Mouse (Mus musculus) limb, embryonic 14.5 days (tissue): ENCODE results near the gene Tlk1. TPM values are rescaled to one million over a fixed set of nuclear protein-coding genes. Genes with fewer than 3 reads are reported as not detected.

Source experiments
- ATAC-seq: fragments of 200-750 bp; cut with Nextera tagmentation; 2 replicates; pipeline ENCODE4 v1.8.0; 2017; ENCODE audit warnings: low read depth, moderate number of reproducible peaks, moderate TSS enrichment; ENCODE audit not compliant: low FRiP score
- DNase-seq: peaks from one replicate; pipeline ENCODE4 v3.0.0-alpha.2; 2015; ENCODE audit warnings: low spot score
- H3K27ac ChIP-seq: fragments of 300-500 bp; sonication (generic); replicated peaks from 2 replicates; pipeline ENCODE4 v1.5.1; 2014; ENCODE audit warnings: low read depth, mild to moderate bottlenecking, low read length, moderate library complexity, mixed read lengths
- H3K27me3 ChIP-seq: fragments of 300-500 bp; sonication (generic); 2 replicates; pipeline ENCODE4 v1.6.1; 2014; ENCODE audit warnings: low read length, mixed read lengths; ENCODE audit not compliant: control insufficient read depth, insufficient read depth
- H3K36me3 ChIP-seq: fragments of 300-500 bp; sonication (generic); 2 replicates; pipeline ENCODE4 v1.6.1; 2014; ENCODE audit warnings: mild to moderate bottlenecking, low read length, moderate library complexity, mixed read lengths; ENCODE audit not compliant: control insufficient read depth, insufficient read depth
- H3K4me1 ChIP-seq: fragments of 300-500 bp; sonication (generic); 2 replicates; pipeline ENCODE4 v1.6.1; 2014; ENCODE audit warnings: antibody characterized with exemption, low read length, mixed read lengths; ENCODE audit not compliant: control insufficient read depth, insufficient read depth
- H3K4me2 ChIP-seq: fragments of 300-500 bp; sonication (generic); replicated peaks from 2 replicates; pipeline ENCODE4 v1.6.1; 2014; ENCODE audit warnings: low read depth, mild to moderate bottlenecking, low read length, moderate library complexity; ENCODE audit not compliant: severe bottlenecking
- H3K4me3 ChIP-seq: fragments of 300-500 bp; sonication (generic); replicated peaks from 2 replicates; pipeline ENCODE4 v1.5.1; 2014; ENCODE audit warnings: low read length
- H3K9ac ChIP-seq: fragments of 300-500 bp; sonication (generic); 2 replicates; pipeline ENCODE4 v1.6.1; 2014; ENCODE audit warnings: mild to moderate bottlenecking, low read depth, low read length, moderate library complexity; ENCODE audit not compliant: severe bottlenecking
- H3K9me3 ChIP-seq: fragments of 300-500 bp; sonication (generic); 2 replicates; pipeline ENCODE4 v1.6.1; 2016; ENCODE audit warnings: low read length; ENCODE audit not compliant: control insufficient read depth
- POLR2A ChIP-seq: fragments of 200-500 bp; IDR thresholded peaks from 2 replicates; pipeline ENCODE4 v1.8.0; 2012; ENCODE audit warnings: inconsistent platforms, mild to moderate bottlenecking, moderate library complexity, borderline replicate concordance; ENCODE audit not compliant: insufficient read depth, insufficient read length; ENCODE audit errors: extremely low read depth
- WGBS: fragments of 180-500 bp; shearing (Covaris S2); extraction: QIAGEN DNeasy Blood & Tissue Kit; methylation state at CpG from one replicate; pipeline ENCODE4 v1.1.7; 2014; 5-methylcytosine and 5-hydroxymethylcytosine counted together
- polyA plus RNA-seq, 2 experiments: library from polyadenylated mRNA; depleted of rRNA in 1 of 2; stranded (reverse) in 1 of 2; unstranded in 1 of 2; fragments of >200 nt; fragmentation: Nextera tagmentation in 1 of 2; extraction: Ambion mirVana in 1 of 2; gene quantifications; 2 replicates each; pipeline versions ENCODE4 v1.2.1 to v1.2.3; 2012 to 2014

Gene Tlk1
- polyA plus RNA-seq, 2 experiments = 34.1 to 39.1 TPM

GRCm38 (mm10) chr2:70833261-70833660 is 7.7 kb upstream of the Tlk1 start:
- no peaks in the 10 kb centered on the region for H3K27me3 ChIP-seq
- H3K36me3 ChIP-seq = no peaks in the 10 kb centered on the region
- H3K4me3 ChIP-seq = no peak overlapping the region
- 61% methylated on average over 1 of the region's 1 CpGs for WGBS
- H3K4me2 ChIP-seq = no peak overlapping the region
- ATAC-seq (no peak), DNase-seq (no peak)
- no peak for TF ChIP-seq POLR2A
- H3K27ac ChIP-seq = no peak overlapping the region
- no peaks in the 10 kb centered on the region for H3K9me3 ChIP-seq
- no peaks in the 10 kb centered on the region for H3K4me1 ChIP-seq
- no peak overlapping the region for H3K9ac ChIP-seq

GRCm38 (mm10) chr2:70831709-70832350 is 6.3 kb upstream of the Tlk1 start:
- H3K4me1 ChIP-seq = no peaks in the 10 kb centered on the region
- H3K36me3 ChIP-seq = no peaks in the 10 kb centered on the region
- H3K9me3 ChIP-seq = no peaks in the 10 kb centered on the region
- H3K4me2 ChIP-seq = no peak overlapping the region
- no peak for TF ChIP-seq POLR2A
- no peak overlapping the region for H3K4me3 ChIP-seq
- H3K9ac ChIP-seq = no peak overlapping the region
- DNase-seq (no peak), ATAC-seq (no peak)
- no peaks in the 10 kb centered on the region for H3K27me3 ChIP-seq
- 92% methylated on average over 10 of the region's 10 CpGs for WGBS
- no peak overlapping the region for H3K27ac ChIP-seq

- 73% methylated on average over 2 of the region's 2 CpGs for WGBS
- no peak for TF ChIP-seq POLR2A
- H3K9me3 ChIP-seq = no peaks in the 10 kb centered on the region
- H3K4me3 ChIP-seq = no peak overlapping the region
- H3K4me1 ChIP-seq = no peaks in the 10 kb centered on the region
- no peak overlapping the region for H3K27ac ChIP-seq
- H3K27me3 ChIP-seq = no peaks in the 10 kb centered on the region
- no peak for ATAC-seq
- H3K9ac ChIP-seq = no peak overlapping the region
- no peaks in the 10 kb centered on the region for H3K36me3 ChIP-seq
- no peak for DNase-seq
- H3K4me2 ChIP-seq = no peak overlapping the region
Observed at GRCm38 (mm10) chr2:70830683-70831082, 5.2 kb upstream of the Tlk1 start.

- Histone ChIP-seq H3K36me3 (no peaks in the 10 kb centered on the region), H3K4me2 (no peak overlapping the region), H3K4me1 (no peaks in the 10 kb centered on the region), H3K9ac (no peak overlapping the region), H3K27me3 (no peaks in the 10 kb centered on the region), H3K9me3 (no peaks in the 10 kb centered on the region), H3K27ac (no peak overlapping the region), H3K4me3 (no peak overlapping the region)
- ATAC-seq (no peak), DNase-seq (no peak)
- TF ChIP-seq POLR2A = no peak
- WGBS = 81% methylated on average over 5 of the region's 5 CpGs
Observed at GRCm38 (mm10) chr2:70829946-70830610, 4.5 kb upstream of the Tlk1 start.

- ATAC-seq = no peak
Observed at GRCm38 (mm10) chr2:70827780-70828179, 2.3 kb upstream of the Tlk1 start.

More at GRCm38 (mm10) chr2:70827780-70828179, 2.3 kb upstream of the Tlk1 start:
- H3K4me3 ChIP-seq = no peak overlapping the region
- no peak overlapping the region for H3K9ac ChIP-seq
- no peak overlapping the region for H3K27ac ChIP-seq
- H3K4me2 ChIP-seq = no peak overlapping the region
- no peak for TF ChIP-seq POLR2A
- H3K27me3 ChIP-seq = no peaks in the 10 kb centered on the region
- no peak for DNase-seq
- 87% methylated on average over 8 of the region's 8 CpGs for WGBS
- peaks cover 6% of the 10 kb centered on the region for H3K4me1 ChIP-seq
- no peaks in the 10 kb centered on the region for H3K36me3 ChIP-seq
- H3K9me3 ChIP-seq = no peaks in the 10 kb centered on the region
